Mouse (Mus musculus) hindbrain, embryonic 13.5 days (tissue): ENCODE measurements around the gene Mtor. TPM values are rescaled to one million over a fixed set of nuclear protein-coding genes. Genes with fewer than 3 reads are reported as not detected.

Experiments used
- ATAC-seq: fragments of 200-750 bp; cut with Nextera tagmentation; 2 replicates; pipeline ENCODE4 v1.8.0; 2017; ENCODE audit warnings: moderate TSS enrichment; ENCODE audit not compliant: low FRiP score
- H3K27ac ChIP-seq: fragments of 300-500 bp; sonication (generic); 2 replicates; pipeline ENCODE4 v1.5.1; 2015; ENCODE audit warnings: inconsistent platforms, mild to moderate bottlenecking, moderate library complexity
- H3K27me3 ChIP-seq: fragments of 300-500 bp; sonication (generic); 2 replicates; pipeline ENCODE4 v1.6.1; 2015; ENCODE audit warnings: mild to moderate bottlenecking, inconsistent platforms
- H3K36me3 ChIP-seq: fragments of 300-500 bp; sonication (generic); 2 replicates; pipeline ENCODE4 v1.6.1; 2015; ENCODE audit warnings: mild to moderate bottlenecking, inconsistent platforms
- H3K4me1 ChIP-seq: fragments of 300-500 bp; sonication (generic); replicated peaks from 2 replicates; pipeline ENCODE4 v1.6.1; 2015; ENCODE audit warnings: inconsistent platforms
- H3K4me2 ChIP-seq: fragments of 300-500 bp; sonication (generic); 2 replicates; pipeline ENCODE4 v1.6.1; 2015; ENCODE audit warnings: inconsistent platforms, mild to moderate bottlenecking, moderate library complexity
- H3K4me3 ChIP-seq: fragments of 300-500 bp; sonication (generic); 2 replicates; pipeline ENCODE4 v1.5.1; 2015; ENCODE audit warnings: mild to moderate bottlenecking, inconsistent platforms
- H3K9ac ChIP-seq: fragments of 300-500 bp; sonication (generic); 2 replicates; pipeline ENCODE4 v1.6.1; 2015; ENCODE audit warnings: mild to moderate bottlenecking, inconsistent platforms
- H3K9me3 ChIP-seq: fragments of 300-500 bp; sonication (generic); 2 replicates; pipeline ENCODE4 v1.6.1; 2016; ENCODE audit warnings: inconsistent platforms
- WGBS: fragments of 180-500 bp; shearing (Covaris S2); methylation state at CpG from one replicate; pipeline ENCODE4 v1.1.7; 2015; 5-methylcytosine and 5-hydroxymethylcytosine counted together
- polyA plus RNA-seq: library from polyadenylated mRNA; unstranded; fragments of >200 nt; fragmentation: Nextera tagmentation; extraction: Ambion mirVana; gene quantifications from 2 replicates; pipeline ENCODE4 v1.2.1, GENCODE M21; 2015

Gene Mtor
- 23.0 and 23.7 TPM in 2 replicates for polyA plus RNA-seq

GRCm38 (mm10) chr4:148448179-148448852, at the start of gene Mtor:
Mtor (plus strand) TSS chr4:148448611.
- H3K4me3 ChIP-seq, result peak within 1 kb of the TSS; percentile 79
- H3K36me3 ChIP-seq, result peaks cover 14% of the 10 kb centered on the region
- H3K9ac ChIP-seq, result peak within 1 kb of the TSS; percentile 93
- peak; percentile 97 for ATAC-seq
- H3K4me1 ChIP-seq, result peaks cover 46% of the 10 kb centered on the region
- peak within 1 kb of the TSS; percentile 91 for H3K27ac ChIP-seq
- under 1% methylated on average over 54 of the region's 56 CpGs for WGBS
- no peaks in the 10 kb centered on the region for H3K9me3 ChIP-seq
- peak within 1 kb of the TSS; percentile 82 for H3K4me2 ChIP-seq
- no peaks in the 10 kb centered on the region for H3K27me3 ChIP-seq

GRCm38 (mm10) chr4:148399437-148400094, 48.8 kb upstream of the Mtor start:
- H3K4me2 ChIP-seq, result no peak overlapping the region
- H3K27me3 ChIP-seq, result peaks cover 11% of the 10 kb centered on the region; the same call in 1 of the 2 replicates
- WGBS, result 35% methylated on average over 9 of the region's 9 CpGs
- H3K36me3 ChIP-seq, result no peaks in the 10 kb centered on the region
- H3K9ac ChIP-seq, result no peak overlapping the region
- H3K4me3 ChIP-seq, result no peak overlapping the region
- peaks cover 68% of the 10 kb centered on the region for H3K4me1 ChIP-seq
- H3K9me3 ChIP-seq, result no peaks in the 10 kb centered on the region
- no peak for ATAC-seq
- H3K27ac ChIP-seq, result peak overlapping the region; percentile 86

GRCm38 (mm10) chr4:148403402-148403801, 45.0 kb upstream of the Mtor start:
- Histone ChIP-seq H3K9me3 (no peaks in the 10 kb centered on the region), H3K27ac (peak overlapping the region; percentile 30), H3K27me3 (peaks cover 24% of the 10 kb centered on the region), H3K4me3 (no peak overlapping the region), H3K9ac (peak overlapping the region; percentile 31; the same call in 1 of the 2 replicates), H3K4me1 (peaks cover 77% of the 10 kb centered on the region), H3K36me3 (no peaks in the 10 kb centered on the region), H3K4me2 (no peak overlapping the region)
- peak; percentile 13; the same call in 1 of the 2 replicates for ATAC-seq
- whole genome bisulfite sequencing, result 13% methylated on average over 12 of the region's 12 CpGs

- 6% methylated on average over 11 of the region's 11 CpGs for WGBS
- Histone ChIP-seq H3K27ac (0 out of 2 replicates have a peak overlapping the region, but pooled peaks have one; percentile 42), H3K9me3 (no peaks in the 10 kb centered on the region), H3K4me3 (no peak overlapping the region), H3K9ac (no peak overlapping the region), H3K27me3 (peaks cover 24% of the 10 kb centered on the region), H3K4me1 (peaks cover 74% of the 10 kb centered on the region), H3K4me2 (no peak overlapping the region), H3K36me3 (no peaks in the 10 kb centered on the region)
- no peak for ATAC-seq
Measured at GRCm38 (mm10) chr4:148404748-148405147, 43.7 kb upstream of the Mtor start.

GRCm38 (mm10) chr4:148405255-148405788, 43.1 kb upstream of the Mtor start:
- H3K27ac ChIP-seq, result peak overlapping the region; percentile 42
- H3K4me2 ChIP-seq, result no peak overlapping the region
- H3K4me1 ChIP-seq, result peaks cover 68% of the 10 kb centered on the region
- H3K36me3 ChIP-seq, result no peaks in the 10 kb centered on the region
- 0 out of 2 replicates have a peak overlapping the region, but pooled peaks have one; percentile 6 for H3K9ac ChIP-seq
- H3K4me3 ChIP-seq, result no peak overlapping the region
- ATAC-seq, result 0 out of 2 replicates have a peak, but pooled peaks have one; percentile 23
- 14% methylated on average over 13 of the region's 13 CpGs for WGBS
- H3K27me3 ChIP-seq, result peaks cover 24% of the 10 kb centered on the region
- no peaks in the 10 kb centered on the region for H3K9me3 ChIP-seq

GRCm38 (mm10) chr4:148408256-148408975, 40.0 kb upstream of the Mtor start:
- Histone ChIP-seq H3K4me2 (no peak overlapping the region), H3K36me3 (no peaks in the 10 kb centered on the region), H3K4me1 (peaks cover 51% of the 10 kb centered on the region), H3K9ac (peak overlapping the region; percentile 11; the same call in 1 of the 2 replicates), H3K27me3 (peaks cover 16% of the 10 kb centered on the region), H3K27ac (peak overlapping the region; percentile 18; the same call in 1 of the 2 replicates), H3K4me3 (no peak overlapping the region), H3K9me3 (no peaks in the 10 kb centered on the region)
- WGBS, result 64% methylated on average over 10 of the region's 10 CpGs
- no peak for ATAC-seq

DNA sequence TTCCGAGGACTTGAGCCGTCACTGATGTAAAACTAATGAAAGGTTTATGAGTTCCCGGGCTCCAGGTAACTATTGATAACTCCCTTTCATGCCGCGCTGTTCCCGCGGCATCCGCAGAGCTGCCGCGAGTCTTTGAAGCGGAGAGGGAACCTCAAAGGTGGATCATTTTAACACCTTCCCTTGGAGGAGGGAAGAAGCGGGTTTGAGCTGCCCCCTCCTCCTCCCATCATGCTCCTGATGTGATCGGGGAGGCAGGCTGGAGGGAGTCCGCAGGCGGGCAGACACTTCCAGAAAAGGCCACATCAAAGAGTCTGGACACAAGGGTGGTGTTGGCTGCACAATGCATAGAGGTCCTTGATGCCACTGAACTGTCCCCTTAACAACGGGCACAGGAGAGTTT, 32.8 kb upstream of the Mtor start:
- no peak overlapping the region; the same call in 1 of the 2 replicates for H3K9ac ChIP-seq
- H3K36me3 ChIP-seq, result no peaks in the 10 kb centered on the region
- peaks cover 29% of the 10 kb centered on the region for H3K4me1 ChIP-seq
- H3K9me3 ChIP-seq, result no peaks in the 10 kb centered on the region
- WGBS, result 18% methylated on average over 16 of the region's 16 CpGs
- no peak overlapping the region for H3K4me3 ChIP-seq
- H3K4me2 ChIP-seq, result peak overlapping the region; percentile 23; the same call in 1 of the 2 replicates
- H3K27me3 ChIP-seq, result peaks cover 15% of the 10 kb centered on the region
- no peak for ATAC-seq
- no peak overlapping the region for H3K27ac ChIP-seq

DNA sequence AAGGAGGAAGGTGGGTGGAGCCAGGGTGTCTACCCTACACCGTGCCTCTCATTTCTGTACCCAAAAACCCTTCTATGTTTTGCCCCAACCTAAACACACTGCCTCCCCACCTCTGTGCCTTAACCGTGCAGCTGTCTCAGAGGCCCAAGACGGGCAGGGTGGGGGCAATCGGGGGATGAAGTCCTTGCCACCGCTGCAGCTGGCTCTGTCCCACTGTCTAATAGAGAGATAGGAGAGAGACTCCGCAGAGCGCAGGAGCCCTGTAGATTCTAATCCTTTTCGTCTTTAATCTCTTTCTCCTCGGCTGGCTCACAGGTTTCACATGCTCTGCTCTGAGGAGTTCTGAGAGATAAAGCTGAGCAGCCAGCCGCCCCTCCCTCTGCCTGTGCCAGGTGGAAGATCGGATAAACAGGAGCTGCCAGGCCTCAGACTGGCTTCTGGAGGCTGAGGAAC, 31.3 kb upstream of the Mtor start:
- no peak overlapping the region for H3K4me2 ChIP-seq
- 0 out of 2 replicates have a peak overlapping the region, but pooled peaks have one; percentile 46 for H3K9ac ChIP-seq
- ATAC-seq, result no peak

GRCm38 (mm10) chr4:148417559-148417958, 30.9 kb upstream of the Mtor start:
- WGBS, result 53% methylated on average over 6 of the region's 6 CpGs
- ATAC-seq, result no peak

More for the DNA sequence above, 31.3 kb upstream of the Mtor start:
- no peaks in the 10 kb centered on the region for H3K9me3 ChIP-seq
- H3K27me3 ChIP-seq, result peaks cover 15% of the 10 kb centered on the region
- WGBS, result 51% methylated on average over 11 of the region's 11 CpGs
- peak overlapping the region; percentile 58 for H3K27ac ChIP-seq
- H3K4me1 ChIP-seq, result peaks cover 29% of the 10 kb centered on the region
- H3K36me3 ChIP-seq, result no peaks in the 10 kb centered on the region
- no peak overlapping the region for H3K4me3 ChIP-seq

DNA sequence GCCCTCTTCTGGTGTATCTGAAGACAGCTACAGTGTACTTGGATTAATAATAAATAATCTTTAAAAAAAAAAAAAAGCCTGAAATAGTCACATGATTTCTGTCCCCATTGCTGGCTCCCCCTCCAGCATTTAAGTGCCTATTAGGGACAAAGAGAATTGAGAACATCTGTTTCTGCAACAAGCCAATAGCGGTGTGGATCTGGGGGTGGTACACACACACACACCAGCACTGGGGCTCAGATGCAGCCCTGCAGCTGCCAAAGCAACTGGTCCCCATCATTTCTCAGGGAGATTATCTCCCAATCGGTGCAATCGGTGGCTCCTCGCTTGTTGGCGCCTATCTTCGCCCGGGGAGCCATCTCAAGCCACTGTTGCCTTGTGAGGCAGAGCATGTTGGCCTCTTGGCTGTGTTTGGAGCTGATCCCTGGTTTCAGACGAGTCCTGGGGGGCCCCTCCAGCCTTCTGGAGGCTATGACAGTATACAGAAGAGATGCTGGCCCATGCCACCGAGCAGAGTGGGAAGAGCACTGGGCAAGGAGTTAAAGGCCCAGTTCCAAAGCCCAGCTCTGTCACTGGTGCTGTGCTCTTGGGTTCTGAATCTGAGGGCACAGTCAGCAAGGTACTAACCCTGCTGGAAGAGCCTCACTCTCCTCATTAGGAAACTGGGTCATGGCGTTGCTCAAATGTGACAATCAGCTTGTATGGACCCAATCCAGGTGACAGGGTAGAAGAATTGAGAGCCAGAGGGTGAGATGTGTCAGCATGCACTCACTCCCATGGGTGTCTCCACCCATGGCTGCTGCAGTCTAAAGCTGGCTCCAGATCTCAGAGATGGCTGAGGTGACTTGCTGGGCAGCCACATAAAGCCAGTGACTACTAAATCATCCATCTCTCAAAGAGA, 21.2 kb upstream of the Mtor start:
- Histone ChIP-seq H3K4me1 (peaks cover 43% of the 10 kb centered on the region), H3K36me3 (peaks cover 3% of the 10 kb centered on the region; the same call in 1 of the 2 replicates), H3K27me3 (no peaks in the 10 kb centered on the region), H3K9ac (0 out of 2 replicates have a peak overlapping the region, but pooled peaks have one; percentile 35), H3K4me2 (no peak overlapping the region), H3K4me3 (no peak overlapping the region), H3K27ac (peak overlapping the region; percentile 2; the same call in 1 of the 2 replicates), H3K9me3 (no peaks in the 10 kb centered on the region)
- 71% methylated on average over 10 of the region's 10 CpGs for WGBS
- 0 out of 2 replicates have a peak, but pooled peaks have one; percentile 25 for ATAC-seq

More at GRCm38 (mm10) chr4:148417559-148417958, 30.9 kb upstream of the Mtor start:
- H3K27ac ChIP-seq, result peak overlapping the region; percentile 58
- no peaks in the 10 kb centered on the region for H3K9me3 ChIP-seq
- no peak overlapping the region for H3K4me3 ChIP-seq
- H3K9ac ChIP-seq, result peak overlapping the region; percentile 46; the same call in 1 of the 2 replicates
- H3K4me1 ChIP-seq, result peaks cover 29% of the 10 kb centered on the region
- H3K4me2 ChIP-seq, result no peak overlapping the region
- H3K36me3 ChIP-seq, result no peaks in the 10 kb centered on the region
- peaks cover 15% of the 10 kb centered on the region for H3K27me3 ChIP-seq

DNA sequence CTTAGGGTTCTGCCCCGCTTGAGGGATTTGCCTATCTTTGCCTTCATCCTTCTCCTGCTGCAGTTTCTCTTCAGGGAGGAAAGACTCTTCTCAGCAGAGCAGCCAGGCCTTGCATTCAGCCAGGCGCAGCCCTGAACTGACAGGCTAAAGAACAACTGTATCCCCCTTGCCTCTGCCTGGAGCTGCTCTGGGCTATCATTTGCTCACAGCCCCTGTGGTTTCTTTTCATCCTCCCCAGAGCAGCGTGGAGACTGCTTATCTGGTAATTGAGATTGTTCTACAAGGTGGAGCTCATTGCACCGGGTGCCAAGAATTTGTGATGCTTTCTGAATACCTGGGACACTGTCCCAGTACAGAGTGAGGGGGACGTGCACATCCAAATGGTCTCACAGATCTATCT, 19.9 kb upstream of the Mtor start:
- ATAC-seq, result no peak
- Histone ChIP-seq H3K4me1 (peaks cover 51% of the 10 kb centered on the region), H3K36me3 (peaks cover 3% of the 10 kb centered on the region; the same call in 1 of the 2 replicates), H3K9me3 (no peaks in the 10 kb centered on the region), H3K9ac (no peak overlapping the region), H3K4me2 (no peak overlapping the region), H3K27me3 (no peaks in the 10 kb centered on the region), H3K27ac (no peak overlapping the region), H3K4me3 (no peak overlapping the region)
- 82% methylated on average over 5 of the region's 5 CpGs for WGBS
